Mouse (Mus musculus) midbrain, embryonic 13.5 days (tissue): Measurements from ENCODE around the gene Pigk. TPM values are rescaled to one million over a fixed set of nuclear protein-coding genes. Genes with fewer than 3 reads are reported as not detected.
"Not testable (repeated sequence)": the region's sequence is repeated elsewhere in the genome, so short reads cannot be mapped to it uniquely, and the experiment has no call there.

Experiments used
- ATAC-seq: fragments of 200-750 bp; cut with Nextera tagmentation; 2 replicates; pipeline ENCODE4 v1.8.0; 2017; ENCODE audit warnings: mild to moderate bottlenecking, moderate TSS enrichment, moderate library complexity
- H3K27ac ChIP-seq: fragments of 300-500 bp; sonication (generic); 2 replicates; pipeline ENCODE4 v1.5.1; 2015; ENCODE audit warnings: inconsistent platforms, mild to moderate bottlenecking, moderate library complexity
- H3K27me3 ChIP-seq: fragments of 300-500 bp; sonication (generic); 2 replicates; pipeline ENCODE4 v1.6.1; 2015; ENCODE audit warnings: mild to moderate bottlenecking, inconsistent platforms
- H3K36me3 ChIP-seq: fragments of 300-500 bp; sonication (generic); 2 replicates; pipeline ENCODE4 v1.6.1; 2015; ENCODE audit warnings: mild to moderate bottlenecking, inconsistent platforms
- H3K4me1 ChIP-seq: fragments of 300-500 bp; sonication (generic); replicated peaks from 2 replicates; pipeline ENCODE4 v1.6.1; 2015; ENCODE audit warnings: inconsistent platforms
- H3K4me2 ChIP-seq: fragments of 300-500 bp; sonication (generic); replicated peaks from 2 replicates; pipeline ENCODE4 v1.6.1; 2015; ENCODE audit warnings: moderate library complexity, mild to moderate bottlenecking, inconsistent platforms
- H3K4me3 ChIP-seq: fragments of 300-500 bp; sonication (generic); replicated peaks from 2 replicates; pipeline ENCODE4 v1.5.1; 2015; ENCODE audit warnings: mild to moderate bottlenecking, inconsistent platforms
- H3K9ac ChIP-seq: fragments of 300-500 bp; sonication (generic); replicated peaks from 2 replicates; pipeline ENCODE4 v1.6.1; 2015; ENCODE audit warnings: mild to moderate bottlenecking, inconsistent platforms
- H3K9me3 ChIP-seq: fragments of 300-500 bp; sonication (generic); 2 replicates; pipeline ENCODE4 v1.6.1; 2016; ENCODE audit warnings: mild to moderate bottlenecking, inconsistent platforms
- WGBS: fragments of 180-500 bp; shearing (Covaris S2); methylation state at CpG from one replicate; pipeline ENCODE4 v1.1.7; 2015; 5-methylcytosine and 5-hydroxymethylcytosine counted together
- polyA plus RNA-seq: library from polyadenylated mRNA; unstranded; fragments of >200 nt; fragmentation: Nextera tagmentation; extraction: Ambion mirVana; gene quantifications from 2 replicates; pipeline ENCODE4 v1.2.1, GENCODE M21; 2015

Gene Pigk
- polyA plus RNA-seq, 1 experiment from 2014 or later = 35.9 TPM

DNA sequence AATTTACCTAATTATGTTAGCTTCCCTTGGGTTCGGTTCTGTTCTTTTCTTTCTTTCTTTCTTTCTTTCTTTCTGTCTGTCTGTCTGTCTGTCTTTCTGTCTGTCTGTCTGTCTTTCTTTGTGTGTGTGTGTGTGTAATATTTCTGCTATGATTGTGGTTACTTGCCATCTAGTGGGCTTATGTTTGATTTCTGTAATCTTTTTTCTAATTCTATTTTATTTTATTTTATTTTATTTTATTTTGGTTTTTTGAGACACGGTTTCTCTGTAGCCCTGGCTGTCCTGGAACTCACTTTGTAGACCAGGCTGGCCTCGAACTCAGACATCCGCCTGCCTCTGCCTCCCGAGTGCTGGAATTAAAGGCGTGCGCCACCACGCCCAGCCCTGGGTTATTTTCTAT lies 12.4 kb upstream of the Pigk start:
- H3K4me3 ChIP-seq, H3K4me2 ChIP-seq, H3K9me3 ChIP-seq, H3K27me3 ChIP-seq, H3K9ac ChIP-seq, H3K4me1 ChIP-seq, H3K27ac ChIP-seq, ATAC-seq, H3K36me3 ChIP-seq: not testable (repeated sequence)
- 92% methylated on average over 8 of the region's 8 CpGs for WGBS

DNA sequence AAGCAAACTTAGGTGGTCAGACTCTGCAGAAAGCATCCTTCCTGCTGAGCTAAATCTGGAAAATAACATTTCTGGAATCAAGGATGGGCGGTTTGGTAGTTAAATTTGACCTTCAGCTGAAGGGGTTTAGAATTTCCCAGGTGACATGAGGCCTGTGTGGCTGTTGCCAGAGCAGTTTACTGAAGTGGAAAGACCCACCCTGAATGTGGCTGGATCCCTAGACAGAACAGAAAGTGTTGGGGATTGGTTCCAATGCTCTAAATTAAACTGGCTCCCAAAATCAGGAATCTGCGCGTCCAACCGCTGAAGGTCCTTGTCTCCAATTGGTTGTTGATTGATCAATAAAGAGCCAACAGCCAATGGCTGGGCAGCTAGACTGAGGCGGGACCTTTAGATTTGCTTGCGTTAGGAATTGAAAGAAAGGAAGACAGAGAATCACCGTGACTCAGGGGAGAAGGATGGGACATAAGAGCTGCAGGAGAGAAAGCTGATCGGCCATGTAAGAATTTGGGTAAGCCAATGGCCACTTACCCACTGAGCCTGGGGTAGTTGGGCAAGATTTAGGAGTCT lies 11.5 kb upstream of the Pigk start:
- Histone ChIP-seq H3K4me3 (peak overlapping the region; percentile 18), H3K27ac (no peak overlapping the region), H3K9me3 (no peaks in the 10 kb centered on the region), H3K36me3 (no peaks in the 10 kb centered on the region), H3K9ac (no peak overlapping the region), H3K4me2 (peak overlapping the region; percentile 36), H3K4me1 (no peaks in the 10 kb centered on the region), H3K27me3 (no peaks in the 10 kb centered on the region)
- peak; percentile 30; the same call in 1 of the 2 replicates for ATAC-seq
- 50% methylated on average over 8 of the region's 8 CpGs for WGBS

DNA sequence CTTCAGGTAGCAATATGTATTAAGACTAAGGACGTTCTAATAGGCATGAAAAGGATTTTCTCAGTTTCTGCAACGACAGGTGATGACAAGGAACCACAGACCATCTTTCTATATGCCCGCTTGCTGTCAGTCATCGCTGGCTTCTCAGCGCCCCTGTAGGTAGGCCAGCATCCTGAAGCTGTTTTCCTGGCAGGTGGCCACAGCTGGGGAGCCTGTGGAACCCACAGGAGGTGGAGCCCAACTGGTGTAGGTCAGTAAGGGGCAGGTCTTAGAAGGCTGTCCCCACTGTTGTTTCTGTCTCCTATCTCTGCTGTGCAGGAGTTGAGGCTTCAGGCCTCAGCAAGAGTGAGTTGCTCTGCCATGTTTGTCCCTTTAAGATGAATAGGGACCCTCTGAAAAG lies 8.1 kb upstream of the Pigk start:
- H3K27me3 ChIP-seq = no peaks in the 10 kb centered on the region
- WGBS = 74% methylated on average over 5 of the region's 5 CpGs
- H3K36me3 ChIP-seq = no peaks in the 10 kb centered on the region
- H3K4me3 ChIP-seq = no peak overlapping the region
- H3K4me1 ChIP-seq = no peaks in the 10 kb centered on the region
- H3K9me3 ChIP-seq = no peaks in the 10 kb centered on the region
- ATAC-seq = no peak
- no peak overlapping the region for H3K4me2 ChIP-seq
- no peak overlapping the region for H3K27ac ChIP-seq
- no peak overlapping the region for H3K9ac ChIP-seq

DNA sequence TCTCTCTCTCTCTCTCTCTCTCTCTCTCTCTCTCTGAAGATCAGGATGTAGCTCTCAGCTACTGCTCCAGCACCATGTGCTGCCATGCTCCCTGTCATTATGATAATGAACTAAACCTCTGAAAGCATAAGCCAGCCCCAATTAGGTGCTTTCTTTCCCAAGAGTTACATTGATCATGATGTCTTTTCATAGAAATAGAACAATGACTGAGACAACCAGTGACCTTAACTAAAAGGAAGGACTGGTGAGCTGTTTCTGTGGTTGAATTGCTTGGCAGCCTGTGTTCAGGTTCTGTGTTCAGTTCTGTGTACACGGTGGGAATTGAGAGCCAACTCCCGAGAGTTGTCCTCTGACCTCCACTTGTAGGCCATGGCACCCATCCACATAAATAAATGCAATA lies 7.0 kb upstream of the Pigk start:
- Histone ChIP-seq H3K9ac (no peak overlapping the region), H3K36me3 (no peaks in the 10 kb centered on the region), H3K27ac (no peak overlapping the region), H3K4me1 (no peaks in the 10 kb centered on the region), H3K4me2 (no peak overlapping the region), H3K27me3 (no peaks in the 10 kb centered on the region), H3K4me3 (no peak overlapping the region), H3K9me3 (no peaks in the 10 kb centered on the region)
- ATAC-seq = no peak
- WGBS = 84% methylated on average over 2 of the region's 2 CpGs

DNA sequence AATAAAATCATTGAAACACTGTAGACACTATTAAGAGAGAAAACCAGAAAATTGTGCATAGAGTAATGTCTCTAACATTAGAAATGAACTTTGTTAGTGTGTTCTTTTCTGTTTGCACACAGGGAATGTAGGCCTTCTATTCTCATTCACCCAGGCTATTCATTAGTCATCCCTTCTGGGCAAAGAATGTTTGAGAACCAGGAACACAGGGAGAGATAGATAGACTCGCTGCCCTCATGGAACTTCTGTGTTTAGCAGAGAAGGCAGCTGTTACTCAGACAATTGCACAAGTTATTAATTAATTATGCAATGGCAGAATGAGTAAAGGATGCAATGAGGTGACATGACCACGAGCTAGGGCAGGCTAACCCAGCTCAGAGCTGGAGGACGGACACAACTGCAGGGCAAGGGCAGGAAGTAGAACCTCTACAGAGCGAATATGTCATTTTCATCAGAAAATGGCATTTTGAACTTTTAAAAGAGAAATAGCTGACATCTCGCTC lies 6.5 kb upstream of the Pigk start:
- H3K36me3 ChIP-seq = no peaks in the 10 kb centered on the region
- 87% methylated on average over 5 of the region's 5 CpGs for WGBS
- no peak overlapping the region for H3K4me3 ChIP-seq
- H3K9ac ChIP-seq = no peak overlapping the region
- no peaks in the 10 kb centered on the region for H3K9me3 ChIP-seq
- H3K27me3 ChIP-seq = no peaks in the 10 kb centered on the region
- H3K4me2 ChIP-seq = no peak overlapping the region
- ATAC-seq = no peak
- no peaks in the 10 kb centered on the region for H3K4me1 ChIP-seq
- H3K27ac ChIP-seq = no peak overlapping the region

DNA sequence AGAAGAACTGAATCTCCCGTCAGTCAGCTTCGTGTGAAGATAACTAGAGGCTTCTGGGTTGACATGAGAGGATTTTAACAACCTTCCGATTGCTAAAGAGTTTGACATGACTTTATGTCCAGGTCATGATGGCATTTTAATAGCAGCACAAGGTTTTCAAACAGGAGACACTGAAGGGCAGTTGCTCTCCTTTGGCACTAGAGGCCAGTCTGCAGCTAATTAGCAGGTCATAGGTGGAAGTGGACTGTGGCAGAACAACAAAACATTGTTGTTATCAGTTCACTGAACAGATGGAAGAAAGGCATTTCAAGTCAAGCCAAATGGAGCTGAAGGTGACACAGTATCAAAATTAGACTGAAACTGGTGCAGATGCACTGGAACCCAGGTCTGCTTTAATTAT lies 4.0 kb upstream of the Pigk start:
- H3K9me3 ChIP-seq = no peaks in the 10 kb centered on the region
- no peak overlapping the region for H3K9ac ChIP-seq
- H3K4me3 ChIP-seq = no peak overlapping the region
- peaks cover 5% of the 10 kb centered on the region for H3K4me1 ChIP-seq
- no peaks in the 10 kb centered on the region for H3K36me3 ChIP-seq
- no peak overlapping the region for H3K27ac ChIP-seq
- WGBS = 91% methylated on average over 3 of the region's 3 CpGs
- ATAC-seq = no peak
- no peaks in the 10 kb centered on the region for H3K27me3 ChIP-seq
- H3K4me2 ChIP-seq = no peak overlapping the region

DNA sequence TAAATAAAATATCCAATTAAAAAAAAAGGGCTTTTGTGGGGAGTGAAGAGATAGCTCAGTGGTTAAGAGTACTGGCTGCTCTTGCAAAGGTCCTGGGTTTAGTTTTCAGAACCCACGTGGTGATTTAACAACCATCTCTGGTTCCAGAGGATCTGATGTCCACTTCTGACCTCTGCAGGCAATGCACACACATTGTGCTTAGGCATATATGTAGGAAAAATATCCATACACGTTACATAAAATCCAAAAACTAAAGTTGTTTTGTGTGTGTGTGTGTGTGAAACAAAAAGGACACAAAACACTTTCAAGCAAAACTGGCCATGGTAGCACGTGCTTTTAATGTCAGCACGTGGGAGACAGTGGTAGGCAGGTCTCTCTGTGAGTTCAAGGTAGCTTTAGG lies 943 bp upstream of the Pigk start:
- Histone ChIP-seq H3K4me1 (peaks cover 14% of the 10 kb centered on the region), H3K27me3 (no peaks in the 10 kb centered on the region), H3K9ac (no peak overlapping the region), H3K4me3 (no peak overlapping the region), H3K4me2 (no peak overlapping the region), H3K36me3 (peaks cover 1% of the 10 kb centered on the region; the same call in 1 of the 2 replicates), H3K27ac (no peak overlapping the region), H3K9me3 (no peaks in the 10 kb centered on the region)
- WGBS = 73% methylated on average over 4 of the region's 4 CpGs
- no peak for ATAC-seq

DNA sequence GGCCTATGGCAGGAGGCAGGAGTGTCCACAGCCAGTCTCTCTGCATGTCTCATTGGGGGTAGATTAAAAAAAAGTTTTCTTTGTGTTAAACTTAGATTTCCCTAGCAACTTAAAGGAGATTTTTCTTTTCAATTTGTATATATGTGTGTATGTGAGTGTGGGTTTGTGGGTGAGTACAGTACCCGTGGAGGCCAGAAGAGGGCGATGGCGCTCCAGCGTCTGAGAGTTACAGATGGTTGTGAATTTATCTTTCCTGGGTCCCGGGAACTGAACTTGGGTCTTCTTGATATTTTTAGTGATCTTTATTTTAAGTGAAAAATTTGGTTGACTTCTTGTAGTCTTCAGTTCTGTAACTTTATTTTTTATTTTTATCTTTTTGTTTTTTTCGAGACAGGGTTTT lies 7.4 kb downstream of the Pigk start:
- H3K27ac ChIP-seq = no peak overlapping the region
- no peaks in the 10 kb centered on the region for H3K4me1 ChIP-seq
- no peak overlapping the region for H3K4me3 ChIP-seq
- no peak overlapping the region for H3K9ac ChIP-seq
- H3K27me3 ChIP-seq = no peaks in the 10 kb centered on the region
- no peak for ATAC-seq
- H3K4me2 ChIP-seq = no peak overlapping the region
- WGBS = 81% methylated on average over 6 of the region's 6 CpGs
- no peaks in the 10 kb centered on the region for H3K9me3 ChIP-seq
- H3K36me3 ChIP-seq = peaks cover 21% of the 10 kb centered on the region

DNA sequence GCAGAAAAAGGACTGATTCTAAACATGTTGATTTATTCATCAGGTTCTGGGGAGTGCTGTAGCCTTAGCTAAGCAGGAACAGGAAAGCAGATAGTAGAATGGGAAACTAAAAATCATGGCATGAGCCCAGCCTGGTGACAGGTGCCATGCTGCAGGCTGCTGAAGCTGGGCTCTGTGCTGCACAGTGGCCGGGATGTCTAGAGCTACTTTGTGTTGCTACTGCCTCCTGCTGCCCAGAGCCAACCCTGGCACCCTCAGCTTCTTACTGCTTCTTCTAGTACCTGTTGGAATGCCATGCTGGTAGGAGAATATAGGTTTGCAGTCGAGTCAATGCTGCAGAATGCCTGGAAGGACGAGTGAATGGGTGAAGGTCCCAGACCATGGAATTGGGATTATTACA lies 8.9 kb downstream of the Pigk start:
- no peaks in the 10 kb centered on the region for H3K9me3 ChIP-seq
- peaks cover 21% of the 10 kb centered on the region for H3K36me3 ChIP-seq
- no peak for ATAC-seq
- 78% methylated on average over 3 of the region's 3 CpGs for WGBS
- no peak overlapping the region for H3K4me3 ChIP-seq
- no peaks in the 10 kb centered on the region for H3K27me3 ChIP-seq
- H3K27ac ChIP-seq = no peak overlapping the region
- no peaks in the 10 kb centered on the region for H3K4me1 ChIP-seq
- H3K9ac ChIP-seq = no peak overlapping the region
- no peak overlapping the region for H3K4me2 ChIP-seq

DNA sequence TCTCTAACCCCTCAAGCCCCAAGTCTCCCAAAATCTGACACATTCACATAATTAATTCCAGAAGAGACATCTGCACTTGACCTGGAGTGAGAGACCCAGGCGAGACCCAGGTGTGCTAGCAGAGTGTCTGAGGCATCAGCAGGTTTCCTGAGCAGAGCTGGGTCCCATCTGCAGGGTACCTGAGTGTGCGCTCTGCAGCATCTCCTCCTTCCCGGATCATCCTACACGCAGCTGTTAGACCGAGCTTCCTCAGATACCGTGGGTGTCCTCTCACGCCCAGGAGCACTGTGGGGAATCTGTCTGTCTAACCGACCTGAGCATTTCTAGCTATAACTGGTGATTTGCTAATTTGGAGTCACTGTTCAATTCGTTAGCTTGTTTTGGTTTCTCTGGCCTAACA lies 10.5 kb downstream of the Pigk start:
- Histone ChIP-seq H3K4me1 (0 out of 2 replicates have a peak, but pooled peaks cover 3% of the 10 kb centered on the region), H3K36me3 (peaks cover 11% of the 10 kb centered on the region), H3K4me2 (no peak overlapping the region), H3K4me3 (no peak overlapping the region), H3K9ac (no peak overlapping the region), H3K27ac (no peak overlapping the region), H3K27me3 (no peaks in the 10 kb centered on the region), H3K9me3 (no peaks in the 10 kb centered on the region)
- WGBS = 91% methylated on average over 9 of the region's 9 CpGs
- ATAC-seq = no peak

DNA sequence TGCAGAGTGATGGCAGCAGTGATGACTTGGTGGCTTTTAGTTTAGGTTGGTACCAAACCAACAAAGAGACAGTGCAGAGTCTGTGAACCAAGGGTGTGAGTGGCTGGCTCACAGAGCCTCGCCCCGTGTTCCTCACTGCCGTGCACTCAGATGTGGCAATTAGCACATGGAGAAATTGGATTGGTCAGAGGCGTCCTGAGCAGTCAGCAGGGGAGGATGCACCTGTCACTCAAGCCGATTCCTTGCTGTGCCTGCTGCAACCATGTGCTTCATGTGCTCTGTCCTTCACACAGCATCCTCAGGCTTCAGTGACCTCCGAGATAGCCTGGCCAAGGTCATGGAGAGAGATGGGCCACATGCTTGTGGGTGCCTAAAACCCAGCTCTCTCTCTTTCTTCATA lies 14.3 kb downstream of the Pigk start:
- ATAC-seq = peak; percentile 62; the same call in 1 of the 2 replicates
- H3K9me3 ChIP-seq = no peaks in the 10 kb centered on the region
- H3K9ac ChIP-seq = no peak overlapping the region
- no peak overlapping the region for H3K27ac ChIP-seq
- peaks cover 6% of the 10 kb centered on the region for H3K36me3 ChIP-seq
- 52% methylated on average over 6 of the region's 6 CpGs for WGBS
- no peak overlapping the region for H3K4me2 ChIP-seq
- 0 out of 2 replicates have a peak, but pooled peaks cover 3% of the 10 kb centered on the region for H3K4me1 ChIP-seq
- no peak overlapping the region for H3K4me3 ChIP-seq
- no peaks in the 10 kb centered on the region for H3K27me3 ChIP-seq

DNA sequence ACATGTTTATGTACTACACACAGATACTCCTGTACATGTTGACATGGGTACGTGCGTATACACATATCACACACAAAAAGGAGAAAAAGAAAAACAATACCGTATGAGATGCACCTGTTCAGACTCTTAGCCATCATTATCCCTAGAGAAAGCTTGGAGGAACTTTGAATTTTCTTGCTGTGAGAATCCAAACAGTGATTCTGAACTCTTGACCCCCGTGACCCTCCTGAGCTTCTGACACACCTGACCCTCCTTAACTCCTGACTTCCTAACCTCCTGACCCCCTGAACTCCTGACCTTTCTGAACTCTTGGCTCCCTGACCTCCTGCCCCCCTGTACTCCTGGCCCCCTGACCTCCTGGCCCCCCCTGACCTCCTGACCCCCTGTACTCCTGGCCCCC lies 19.1 kb downstream of the Pigk start:
- no peak overlapping the region for H3K4me2 ChIP-seq
- no peak for ATAC-seq
- no peaks in the 10 kb centered on the region for H3K27me3 ChIP-seq
- H3K9me3 ChIP-seq = no peaks in the 10 kb centered on the region
- H3K27ac ChIP-seq = no peak overlapping the region
- peaks cover 11% of the 10 kb centered on the region; the same call in 1 of the 2 replicates for H3K4me1 ChIP-seq
- no peaks in the 10 kb centered on the region for H3K36me3 ChIP-seq
- WGBS = 95% methylated on average over 4 of the region's 4 CpGs
- H3K9ac ChIP-seq = no peak overlapping the region
- no peak overlapping the region for H3K4me3 ChIP-seq

DNA sequence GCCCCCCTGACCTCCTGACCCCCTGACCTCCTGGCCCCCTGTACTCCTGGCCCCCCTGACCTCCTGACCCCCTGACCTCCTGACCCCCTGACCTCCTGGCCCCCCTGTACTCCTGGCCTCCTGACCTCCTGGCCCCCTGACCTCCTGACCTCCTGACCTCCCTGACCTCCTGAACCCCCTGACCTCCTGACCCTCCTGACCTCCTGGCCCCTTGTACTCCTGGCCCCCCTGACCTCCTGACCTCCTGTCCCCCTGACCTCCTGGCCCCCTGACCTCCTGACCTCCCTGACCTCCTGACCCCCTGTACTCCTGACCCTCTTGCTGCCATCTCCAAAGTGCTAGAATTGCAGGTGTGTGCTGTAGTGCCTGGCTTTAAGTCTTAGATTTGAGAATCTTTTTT lies 19.6 kb downstream of the Pigk start:
- Histone ChIP-seq H3K27me3 (no peaks in the 10 kb centered on the region), H3K9me3 (no peaks in the 10 kb centered on the region), H3K4me3 (no peak overlapping the region), H3K9ac (no peak overlapping the region), H3K4me1 (peaks cover 8% of the 10 kb centered on the region; the same call in 1 of the 2 replicates), H3K27ac (no peak overlapping the region), H3K4me2 (no peak overlapping the region), H3K36me3 (0 out of 2 replicates have a peak, but pooled peaks cover 3% of the 10 kb centered on the region)
- ATAC-seq = no peak
